Mouse (Mus musculus): ENCODE measurements around the gene A030005L19Rik.

DNA sequence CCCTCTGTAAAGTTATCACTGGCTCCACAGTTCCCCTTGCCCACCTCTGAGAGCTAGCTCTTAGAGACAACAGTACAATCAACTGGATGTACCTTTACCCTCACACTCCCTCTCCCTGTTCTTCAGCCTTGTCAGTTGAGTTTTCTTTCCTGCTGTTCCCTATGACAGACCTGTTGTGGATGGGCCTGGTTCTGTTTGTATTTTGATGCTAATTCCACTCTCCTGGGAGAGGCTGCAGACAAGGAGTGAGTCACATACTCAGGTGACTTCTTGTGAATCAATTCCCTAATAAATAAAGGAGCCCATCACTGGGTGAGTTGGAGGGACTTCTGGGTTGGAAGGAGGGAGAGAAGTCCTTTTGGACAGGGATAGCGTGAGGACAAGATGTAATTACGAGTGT is 35.5 kb downstream of the A030005L19Rik start:
- TF ChIP-seq CTCF (IDR thresholded peaks at IDR 0.05 in 2 of 3, conservative IDR thresholded peaks at IDR 0.05 in 1 of 3; ENCODE audit: control insufficient read depth in 1 of 3, insufficient read depth in 1 of 3, low read depth in 2 of 3, low read length in 3 of 3, poor library complexity in 1 of 3, severe bottlenecking in 1 of 3): no peak
- no peak for TF ChIP-seq USF2 (IDR thresholded peaks at IDR 0.05; ENCODE audit: borderline replicate concordance in 1 of 2, insufficient read depth in 1 of 2, low read depth in 1 of 2, low read length in 2 of 2)
- TF ChIP-seq GATA1 (IDR thresholded peaks at IDR 0.05; ENCODE audit: low read depth, low read length): no peak
- no peak for TF ChIP-seq POLR2A (IDR thresholded peaks at IDR 0.05; ENCODE audit: control insufficient read depth in 1 of 2, insufficient read depth in 1 of 2, low read depth in 1 of 2, low read length in 2 of 2, poor library complexity in 1 of 2)
- no peak for TF ChIP-seq MYB (IDR thresholded peaks at IDR 0.05; ENCODE audit: low read depth, low read length)
